Mouse (Mus musculus): ENCODE results near the gene Glod4. TPM values are rescaled to one million over a fixed set of nuclear protein-coding genes. Genes with fewer than 3 reads are reported as not detected.
A peak's percentile ranks its signal among the peaks of the same experiment; 100 is the strongest.

Glod4 gene
- polyA plus RNA-seq, 1 experiment: 2.9 TPM

DNA sequence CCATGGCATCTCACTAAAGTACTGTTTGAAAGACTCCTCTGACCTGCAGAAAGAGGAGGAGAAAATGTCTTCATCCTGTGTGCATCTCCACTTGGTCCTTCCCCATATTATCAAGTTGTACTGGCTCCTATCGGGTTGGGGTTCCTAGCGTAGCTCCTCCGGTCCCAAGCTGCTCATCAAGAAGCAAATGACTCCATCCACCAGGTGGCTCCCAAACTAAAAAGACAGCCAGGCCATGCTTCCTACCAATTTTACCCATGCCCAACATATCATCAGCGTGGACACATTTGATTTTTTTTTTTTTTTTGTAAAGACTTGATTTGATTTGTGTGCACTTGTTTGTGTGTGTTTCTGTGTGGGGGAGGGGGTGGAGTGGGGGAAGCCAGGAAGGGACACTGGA, 28.9 kb upstream of the Glod4 start:
- no peaks in the 10 kb centered on the region for H3K36me3 ChIP-seq (ENCODE audit: control insufficient read depth, insufficient read depth, low read length)
- 83% methylated on average over 4 of the region's 4 CpGs for WGBS
- no peak for TF ChIP-seq CTCF (IDR thresholded peaks at IDR 0.05; ENCODE audit: extremely low read depth, insufficient read depth, insufficient read length, insufficient replicate concordance)
- no peak for TF ChIP-seq POLR2A (IDR thresholded peaks at IDR 0.05; ENCODE audit: low read depth, low read length)
- no peak overlapping the region for H3K27ac ChIP-seq (ENCODE audit: insufficient read depth, low read length)
- H3K27me3 ChIP-seq (ENCODE audit: control insufficient read depth, insufficient read depth, low read length): no peaks in the 10 kb centered on the region
- no peak overlapping the region for H3K4me3 ChIP-seq (ENCODE audit: extremely low read depth, insufficient read depth, insufficient read length)
- no peaks in the 10 kb centered on the region for H3K4me1 ChIP-seq (ENCODE audit: control insufficient read depth, insufficient read depth, insufficient read length)
- no peak for DNase-seq (ENCODE audit: low read depth in 1 of 2, low spot score in 2 of 2)

DNA sequence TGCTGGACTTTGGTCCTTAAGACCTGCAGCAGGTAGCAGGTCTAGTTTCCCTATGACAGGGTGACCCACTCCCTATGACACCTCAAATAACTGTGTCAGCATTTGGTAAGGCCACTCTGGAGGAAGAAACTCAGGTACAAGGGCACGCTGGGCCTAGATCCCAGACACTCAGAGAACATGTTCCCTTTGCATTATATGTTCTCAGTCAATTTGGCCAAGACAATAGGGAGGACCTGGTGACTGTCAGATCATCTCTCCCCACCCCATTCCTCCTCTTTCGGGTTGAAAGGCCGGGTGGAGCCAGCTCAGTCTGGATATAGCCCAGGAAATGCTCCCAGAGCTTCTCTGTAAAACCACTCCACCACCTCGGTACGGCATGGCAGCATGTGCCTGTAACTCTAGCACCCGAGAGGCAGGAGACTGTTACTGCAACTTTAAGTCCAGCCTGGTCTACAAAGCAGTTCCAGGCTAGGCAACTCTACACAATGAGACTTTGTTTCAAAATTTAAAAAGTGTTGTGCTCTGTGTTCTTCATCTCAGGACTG, 25.1 kb upstream of the Glod4 start:
- Histone ChIP-seq H3K27me3 (ENCODE audit: control insufficient read depth, insufficient read depth, low read length) (no peaks in the 10 kb centered on the region), H3K36me3 (ENCODE audit: control insufficient read depth, insufficient read depth, low read length) (no peaks in the 10 kb centered on the region), H3K4me3 (ENCODE audit: extremely low read depth, insufficient read depth, insufficient read length) (no peak overlapping the region), H3K27ac (ENCODE audit: insufficient read depth, low read length) (no peak overlapping the region), H3K4me1 (ENCODE audit: control insufficient read depth, insufficient read depth, insufficient read length) (no peaks in the 10 kb centered on the region)
- no peak for DNase-seq (ENCODE audit: low read depth in 1 of 2, low spot score in 2 of 2)
- TF ChIP-seq POLR2A (IDR thresholded peaks at IDR 0.05; ENCODE audit: low read depth, low read length): no peak
- TF ChIP-seq CTCF (IDR thresholded peaks at IDR 0.05; ENCODE audit: extremely low read depth, insufficient read depth, insufficient read length, insufficient replicate concordance): no peak
- WGBS: 85% methylated on average over 6 of the region's 6 CpGs

DNA sequence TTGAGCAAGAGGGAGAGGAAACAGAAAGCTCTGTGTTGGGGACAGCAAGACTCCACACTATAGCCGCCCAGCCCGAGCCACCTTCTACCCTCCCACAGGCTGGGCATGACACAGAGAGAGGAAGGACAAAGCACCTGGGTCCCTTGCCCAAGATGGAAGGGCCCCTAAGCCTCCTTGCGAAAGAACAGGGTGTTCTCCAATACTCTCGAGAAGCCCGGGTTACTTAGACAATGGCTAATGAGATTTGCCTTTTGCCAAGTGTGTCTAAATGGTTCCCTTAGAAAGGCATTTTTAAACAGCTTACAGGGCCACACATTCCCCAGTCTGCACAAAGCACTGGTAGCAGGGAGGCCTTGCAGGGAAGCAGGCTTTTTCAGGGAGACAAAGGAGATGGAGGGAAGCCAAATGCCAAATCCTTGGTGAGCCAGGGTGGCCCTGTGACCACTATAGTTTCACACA, 24.5 kb upstream of the Glod4 start:
- Histone ChIP-seq H3K4me1 (ENCODE audit: control insufficient read depth, insufficient read depth, insufficient read length) (no peaks in the 10 kb centered on the region), H3K36me3 (ENCODE audit: control insufficient read depth, insufficient read depth, low read length) (no peaks in the 10 kb centered on the region), H3K27ac (ENCODE audit: insufficient read depth, low read length) (0 out of 2 replicates have a peak overlapping the region, but pooled peaks have one; percentile 15), H3K4me3 (ENCODE audit: extremely low read depth, insufficient read depth, insufficient read length) (no peak overlapping the region), H3K27me3 (ENCODE audit: control insufficient read depth, insufficient read depth, low read length) (no peaks in the 10 kb centered on the region)
- DNase-seq (ENCODE audit: low read depth in 1 of 2, low spot score in 2 of 2): no peak
- 52% methylated on average over 5 of the region's 5 CpGs for WGBS
- TF ChIP-seq CTCF (IDR thresholded peaks at IDR 0.05; ENCODE audit: extremely low read depth, insufficient read depth, insufficient read length, insufficient replicate concordance) (no peak), POLR2A (IDR thresholded peaks at IDR 0.05; ENCODE audit: low read depth, low read length) (no peak)

DNA sequence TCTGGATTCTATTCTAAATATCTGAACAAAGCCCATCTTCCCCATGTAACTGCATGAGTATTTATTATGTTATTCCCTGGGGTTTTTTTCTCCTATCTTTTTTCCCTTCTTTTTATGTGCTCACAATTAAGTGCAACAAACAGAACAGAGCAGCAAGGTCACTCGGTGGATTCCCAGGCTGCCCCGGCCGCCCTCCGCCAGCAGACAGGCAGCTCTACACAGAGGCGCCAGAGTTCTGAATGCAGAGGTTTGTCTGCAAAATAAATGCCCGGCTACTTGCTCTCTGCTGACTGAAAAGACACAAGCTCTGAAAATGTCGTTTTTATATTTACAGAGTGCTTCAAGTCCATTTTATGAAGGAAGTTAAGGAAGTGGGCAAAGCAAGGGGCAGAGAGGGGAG, 24.0 kb upstream of the Glod4 start:
- no peak for DNase-seq (ENCODE audit: low read depth in 1 of 2, low spot score in 2 of 2)
- Histone ChIP-seq H3K4me1 (ENCODE audit: control insufficient read depth, insufficient read depth, insufficient read length) (no peaks in the 10 kb centered on the region), H3K27ac (ENCODE audit: insufficient read depth, low read length) (no peak overlapping the region), H3K4me3 (ENCODE audit: extremely low read depth, insufficient read depth, insufficient read length) (no peak overlapping the region), H3K36me3 (ENCODE audit: control insufficient read depth, insufficient read depth, low read length) (no peaks in the 10 kb centered on the region), H3K27me3 (ENCODE audit: control insufficient read depth, insufficient read depth, low read length) (no peaks in the 10 kb centered on the region)
- WGBS: 65% methylated on average over 7 of the region's 7 CpGs
- TF ChIP-seq POLR2A (IDR thresholded peaks at IDR 0.05; ENCODE audit: low read depth, low read length) (no peak), CTCF (IDR thresholded peaks at IDR 0.05; ENCODE audit: extremely low read depth, insufficient read depth, insufficient read length, insufficient replicate concordance) (no peak)

GRCm38 (mm10) chr11:76262611-76263351, 19.3 kb upstream of the Glod4 start:
- WGBS: 88% methylated on average over 19 of the region's 19 CpGs
- no peak overlapping the region for H3K27ac ChIP-seq (ENCODE audit: insufficient read depth, low read length)

DNA sequence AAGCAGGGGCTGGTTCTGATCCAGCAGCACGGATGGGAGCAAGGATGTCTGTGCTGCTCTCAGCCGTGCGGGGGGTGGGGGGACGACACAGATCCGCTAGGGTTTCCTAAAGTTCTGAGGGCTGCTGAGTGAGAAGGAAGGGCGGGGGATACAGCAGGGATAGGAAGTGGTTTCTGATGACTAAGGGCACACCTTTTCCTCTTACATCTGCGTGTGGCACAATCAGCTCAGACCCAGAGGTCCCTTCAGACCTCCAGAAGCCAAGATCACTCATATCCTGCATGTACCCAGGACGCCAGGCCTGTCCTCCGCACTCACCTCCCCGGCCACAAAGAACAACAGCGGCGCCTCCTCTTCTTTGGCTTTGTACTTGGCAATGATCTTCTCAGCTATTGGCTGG, 17.7 kb upstream of the Glod4 start:
- Histone ChIP-seq H3K4me3 (ENCODE audit: extremely low read depth, insufficient read depth, insufficient read length) (no peak overlapping the region), H3K27ac (ENCODE audit: insufficient read depth, low read length) (no peak overlapping the region), H3K4me1 (ENCODE audit: control insufficient read depth, insufficient read depth, insufficient read length) (peaks cover 4% of the 10 kb centered on the region; the same call in 1 of the 2 replicates), H3K27me3 (ENCODE audit: control insufficient read depth, insufficient read depth, low read length) (no peaks in the 10 kb centered on the region), H3K36me3 (ENCODE audit: control insufficient read depth, insufficient read depth, low read length) (no peaks in the 10 kb centered on the region)
- DNase-seq (ENCODE audit: low read depth in 1 of 2, low spot score in 2 of 2): no peak
- 16% methylated on average over 12 of the region's 12 CpGs for WGBS
- no peak for TF ChIP-seq CTCF (IDR thresholded peaks at IDR 0.05; ENCODE audit: extremely low read depth, insufficient read depth, insufficient read length, insufficient replicate concordance)
- no peak for TF ChIP-seq POLR2A (IDR thresholded peaks at IDR 0.05; ENCODE audit: low read depth, low read length)

More at GRCm38 (mm10) chr11:76262611-76263351, 19.3 kb upstream of the Glod4 start:
- Histone ChIP-seq H3K27me3 (ENCODE audit: control insufficient read depth, insufficient read depth, low read length) (no peaks in the 10 kb centered on the region), H3K4me3 (ENCODE audit: extremely low read depth, insufficient read depth, insufficient read length) (no peak overlapping the region), H3K4me1 (ENCODE audit: control insufficient read depth, insufficient read depth, insufficient read length) (peaks cover 4% of the 10 kb centered on the region; the same call in 1 of the 2 replicates), H3K36me3 (ENCODE audit: control insufficient read depth, insufficient read depth, low read length) (no peaks in the 10 kb centered on the region)
- no peak for TF ChIP-seq CTCF (IDR thresholded peaks at IDR 0.05; ENCODE audit: extremely low read depth, insufficient read depth, insufficient read length, insufficient replicate concordance)
- no peak for TF ChIP-seq POLR2A (IDR thresholded peaks at IDR 0.05; ENCODE audit: low read depth, low read length)
- DNase-seq (ENCODE audit: low read depth in 1 of 2, low spot score in 2 of 2): no peak

All from spleen, adult 2 months (tissue).